Mouse (Mus musculus): ENCODE results near the gene Pyroxd1. TPM values are rescaled to one million over a fixed set of nuclear protein-coding genes. Genes with fewer than 3 reads are reported as not detected.

Pyroxd1 gene
- total and polyA plus RNA-seq, 3 experiments, result 6.5 to 7.5 TPM; not detected in 1

GRCm38 (mm10) chr6:142378576-142379330, 33.3 kb downstream of the Pyroxd1 start:
- Histone ChIP-seq H3K27ac (ENCODE audit: control insufficient read depth, low read depth, low read length) (no peak overlapping the region), H3K9ac (ENCODE audit: control insufficient read depth, low read depth, low read length, poor library complexity, severe bottlenecking) (no peak overlapping the region), H3K4me1 (ENCODE audit: control insufficient read depth in 1 of 2, insufficient read depth in 2 of 2, low read length in 2 of 2) (peaks cover 2 to 5% of the 10 kb centered on the region in 2 experiments; a peak in 2 of 4 replicates), H3K36me3 (ENCODE audit: control insufficient read depth in 1 of 2, insufficient read depth in 2 of 2, low read length in 2 of 2) (peaks cover 9% of the 10 kb centered on the region in 2 experiments), H3K4me3 (ENCODE audit: control insufficient read depth in 1 of 2, insufficient read depth in 1 of 2, low read depth in 2 of 2, low read length in 2 of 2) (no peak overlapping the region), H3K79me2 (ENCODE audit: control insufficient read depth, insufficient read depth, low read length, poor library complexity) (peaks cover 20% of the 10 kb centered on the region), H3K9me3 (replicated peaks; ENCODE audit: insufficient read depth, low read length) (no peaks in the 10 kb centered on the region), H3K27me3 (ENCODE audit: control insufficient read depth in 1 of 2, insufficient read depth in 2 of 2, low read length in 2 of 2) (no peaks in the 10 kb centered on the region)
- DNase-seq (ENCODE audit: low read depth, low spot score), result no peak
- TF ChIP-seq CHD2 (IDR thresholded peaks at IDR 0.05; ENCODE audit: low read length), result no peak
- TF ChIP-seq NELFE (IDR thresholded peaks at IDR 0.05; ENCODE audit: low read depth, low read length), result no peak
- no peak for TF ChIP-seq UBTF (IDR thresholded peaks at IDR 0.05; ENCODE audit: borderline replicate concordance, insufficient read depth, low read depth, low read length)
- TF ChIP-seq SIN3A (IDR thresholded peaks at IDR 0.05; ENCODE audit: low read length), result no peak
- TF ChIP-seq POLR2AphosphoS5 (IDR thresholded peaks at IDR 0.05; ENCODE audit: borderline replicate concordance, low read depth, low read length), result no peak
- TF ChIP-seq RCOR1 (IDR thresholded peaks at IDR 0.05; ENCODE audit: low read depth, low read length), result no peak
- no peak for TF ChIP-seq NRF1 (IDR thresholded peaks at IDR 0.05; ENCODE audit: insufficient read depth, low read depth, low read length, poor library complexity, severe bottlenecking)
- no peak for TF ChIP-seq SMC3 (IDR thresholded peaks at IDR 0.05; ENCODE audit: low read depth, low read length)
- TF ChIP-seq CTCF (IDR thresholded peaks at IDR 0.05 in 2 of 3, conservative IDR thresholded peaks at IDR 0.05 in 1 of 3; ENCODE audit: control insufficient read depth in 1 of 3, insufficient read depth in 1 of 3, low read depth in 2 of 3, low read length in 3 of 3, poor library complexity in 1 of 3, severe bottlenecking in 1 of 3), result no peak
- TF ChIP-seq MYC (IDR thresholded peaks at IDR 0.05; ENCODE audit: low read depth, low read length), result no peak
- no peak for TF ChIP-seq E2F4 (IDR thresholded peaks at IDR 0.05; ENCODE audit: borderline replicate concordance, low read depth, low read length)
- no peak for TF ChIP-seq MYB (IDR thresholded peaks at IDR 0.05; ENCODE audit: low read depth, low read length)
- no peak for TF ChIP-seq TBP (IDR thresholded peaks at IDR 0.05; ENCODE audit: low read depth, low read length)
- no peak for TF ChIP-seq GATA1 (IDR thresholded peaks at IDR 0.05; ENCODE audit: low read depth, low read length)
- no peak for TF ChIP-seq USF1 (IDR thresholded peaks at IDR 0.05; ENCODE audit: low read depth, low read length)
- no peak for TF ChIP-seq ZNF384 (IDR thresholded peaks at IDR 0.05; ENCODE audit: low read depth, low read length)
- no peak for TF ChIP-seq POLR2AphosphoS2 (IDR thresholded peaks at IDR 0.05; ENCODE audit: low read length)

GRCm38 (mm10) chr6:142379961-142380360, 34.5 kb downstream of the Pyroxd1 start:
- Histone ChIP-seq H3K9ac (ENCODE audit: control insufficient read depth, low read depth, low read length, poor library complexity, severe bottlenecking) (no peak overlapping the region), H3K4me3 (ENCODE audit: control insufficient read depth in 1 of 2, insufficient read depth in 1 of 2, low read depth in 2 of 2, low read length in 2 of 2) (no peak overlapping the region), H3K27me3 (ENCODE audit: control insufficient read depth in 1 of 2, insufficient read depth in 2 of 2, low read length in 2 of 2) (no peaks in the 10 kb centered on the region), H3K9me3 (replicated peaks; ENCODE audit: insufficient read depth, low read length) (no peaks in the 10 kb centered on the region), H3K4me1 (ENCODE audit: control insufficient read depth in 1 of 2, insufficient read depth in 2 of 2, low read length in 2 of 2) (peaks cover 2 to 10% of the 10 kb centered on the region in 2 experiments; a peak in 3 of 4 replicates), H3K79me2 (ENCODE audit: control insufficient read depth, insufficient read depth, low read length, poor library complexity) (peaks cover 27% of the 10 kb centered on the region), H3K36me3 (ENCODE audit: control insufficient read depth in 1 of 2, insufficient read depth in 2 of 2, low read length in 2 of 2) (peaks cover 5 to 12% of the 10 kb centered on the region in 2 experiments), H3K27ac (ENCODE audit: control insufficient read depth, low read depth, low read length) (no peak overlapping the region)
- TF ChIP-seq POLR2AphosphoS2 (IDR thresholded peaks at IDR 0.05; ENCODE audit: low read length) (no peak), UBTF (IDR thresholded peaks at IDR 0.05; ENCODE audit: borderline replicate concordance, insufficient read depth, low read depth, low read length) (no peak), EP300 (IDR thresholded peaks at IDR 0.05; ENCODE audit: low read depth in 1 of 2, low read length in 2 of 2) (no peak), SIN3A (IDR thresholded peaks at IDR 0.05; ENCODE audit: low read length) (no peak), MXI1 (IDR thresholded peaks at IDR 0.05; ENCODE audit: low read depth, low read length) (no peak), RAD21 (IDR thresholded peaks at IDR 0.05; ENCODE audit: low read depth, low read length) (no peak), NRF1 (IDR thresholded peaks at IDR 0.05; ENCODE audit: insufficient read depth, low read depth, low read length, poor library complexity, severe bottlenecking) (no peak), CTCF (IDR thresholded peaks at IDR 0.05 in 2 of 3, conservative IDR thresholded peaks at IDR 0.05 in 1 of 3; ENCODE audit: control insufficient read depth in 1 of 3, insufficient read depth in 1 of 3, low read depth in 2 of 3, low read length in 3 of 3, poor library complexity in 1 of 3, severe bottlenecking in 1 of 3) (no peak), HCFC1 (IDR thresholded peaks at IDR 0.05; ENCODE audit: low read depth, low read length) (no peak), ELF1 (IDR thresholded peaks at IDR 0.05; ENCODE audit: low read depth, low read length) (no peak), BHLHE40 (IDR thresholded peaks at IDR 0.05; ENCODE audit: borderline replicate concordance, low read depth, low read length) (no peak), RCOR1 (IDR thresholded peaks at IDR 0.05; ENCODE audit: low read depth, low read length) (no peak)
- no peak for DNase-seq (ENCODE audit: low read depth, low spot score)

Data from MEL (cell line).